Mouse (Mus musculus): ENCODE measurements at regions not wholly inside any gene's neighbourhood (a gene's known extent, or its start where the extent isn't known, plus 50 kb on each side); places are given as distances from the start of the nearest gene placed in this dataset.
"Not testable (repeated sequence)": the region's sequence is repeated elsewhere in the genome, so short reads cannot be mapped to it uniquely, and the experiment has no call there.

GRCm38 (mm10) chr1:189513358-189513757 lies 111.3 kb upstream of the Kcnk2 start:
- 63% methylated on average over 4 of the region's 4 CpGs for WGBS
- no peaks in the 10 kb centered on the region for H3K79me2 ChIP-seq (replicated peaks; ENCODE audit: control insufficient read depth, insufficient read depth, low read length)

GRCm38 (mm10) chr1:189507301-189507700 lies 105.2 kb upstream of the Kcnk2 start:
- intact Hi-C loops (cut with DNase I); H3K4me3 ChIP-seq; H3K36me3 ChIP-seq (ENCODE audit: control insufficient read depth, insufficient read depth, low read length); H3K27ac ChIP-seq; H3K4me1 ChIP-seq (ENCODE audit: control insufficient read depth, insufficient read depth, low read length); H3K79me2 ChIP-seq (replicated peaks; ENCODE audit: control insufficient read depth, insufficient read depth, low read length); DNase-seq; H3K27me3 ChIP-seq (ENCODE audit: control insufficient read depth, insufficient read depth, low read length); H3K9ac ChIP-seq (ENCODE audit: low read depth, low read length): not testable (repeated sequence)
- 88% methylated on average over 1 of the region's 1 CpGs for WGBS

More at GRCm38 (mm10) chr1:189513358-189513757, 111.3 kb upstream of the Kcnk2 start:
- no peak overlapping the region for H3K27ac ChIP-seq
- no peak overlapping the region for H3K4me3 ChIP-seq
- H3K9ac ChIP-seq (ENCODE audit: low read depth, low read length): no peak overlapping the region
- intact Hi-C loops (cut with DNase I): no loop called here
- no peaks in the 10 kb centered on the region for H3K4me1 ChIP-seq (ENCODE audit: control insufficient read depth, insufficient read depth, low read length)
- no peak for TF ChIP-seq POLR2A (IDR thresholded peaks at IDR 0.05; ENCODE audit: insufficient read depth, low read depth, low read length)
- no peak for TF ChIP-seq CTCF (IDR thresholded peaks at IDR 0.05)
- no peak for TF ChIP-seq EP300 (IDR thresholded peaks at IDR 0.05; ENCODE audit: insufficient read depth, low read depth, low read length)
- no peaks in the 10 kb centered on the region for H3K27me3 ChIP-seq (ENCODE audit: control insufficient read depth, insufficient read depth, low read length)
- H3K36me3 ChIP-seq (ENCODE audit: control insufficient read depth, insufficient read depth, low read length): no peaks in the 10 kb centered on the region
- no peak for DNase-seq

DNA sequence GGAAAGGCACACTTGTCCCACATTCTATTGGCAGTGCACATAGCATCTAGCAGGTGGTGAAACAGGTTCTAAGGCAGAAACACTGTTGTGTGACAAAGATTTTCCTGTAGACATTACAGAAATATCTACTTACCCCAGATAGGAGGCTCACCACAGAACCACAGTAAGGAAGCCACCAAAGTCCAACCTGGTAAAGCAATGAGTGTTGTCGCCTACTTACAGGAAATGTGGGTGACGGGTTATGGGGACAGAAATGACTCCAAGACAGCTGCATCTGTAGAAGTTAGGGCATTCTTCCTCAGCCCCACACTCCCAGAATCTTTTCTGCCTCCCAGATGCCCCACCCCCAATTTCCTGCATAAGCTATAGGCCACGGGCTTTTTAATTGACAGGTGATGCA lies 97.6 kb upstream of the Kcnk2 start:
- no peak overlapping the region for H3K27ac ChIP-seq
- H3K9ac ChIP-seq (ENCODE audit: low read depth, low read length): no peak overlapping the region
- no peak for DNase-seq
- no peaks in the 10 kb centered on the region for H3K79me2 ChIP-seq (replicated peaks; ENCODE audit: control insufficient read depth, insufficient read depth, low read length)
- H3K36me3 ChIP-seq (ENCODE audit: control insufficient read depth, insufficient read depth, low read length): no peaks in the 10 kb centered on the region
- TF ChIP-seq POLR2A (IDR thresholded peaks at IDR 0.05; ENCODE audit: insufficient read depth, low read depth, low read length) (no peak), CTCF (IDR thresholded peaks at IDR 0.05) (no peak), EP300 (IDR thresholded peaks at IDR 0.05; ENCODE audit: insufficient read depth, low read depth, low read length) (no peak)
- WGBS: 56% methylated on average over 3 of the region's 3 CpGs
- intact Hi-C loops (cut with DNase I): loop anchor here (10.0 kb wide), 1 partner anchor 155 kb away; no protein-coding TSS in a partner anchor
- no peaks in the 10 kb centered on the region for H3K27me3 ChIP-seq (ENCODE audit: control insufficient read depth, insufficient read depth, low read length)
- no peak overlapping the region for H3K4me3 ChIP-seq
- peaks cover 4% of the 10 kb centered on the region for H3K4me1 ChIP-seq (ENCODE audit: control insufficient read depth, insufficient read depth, low read length)

DNA sequence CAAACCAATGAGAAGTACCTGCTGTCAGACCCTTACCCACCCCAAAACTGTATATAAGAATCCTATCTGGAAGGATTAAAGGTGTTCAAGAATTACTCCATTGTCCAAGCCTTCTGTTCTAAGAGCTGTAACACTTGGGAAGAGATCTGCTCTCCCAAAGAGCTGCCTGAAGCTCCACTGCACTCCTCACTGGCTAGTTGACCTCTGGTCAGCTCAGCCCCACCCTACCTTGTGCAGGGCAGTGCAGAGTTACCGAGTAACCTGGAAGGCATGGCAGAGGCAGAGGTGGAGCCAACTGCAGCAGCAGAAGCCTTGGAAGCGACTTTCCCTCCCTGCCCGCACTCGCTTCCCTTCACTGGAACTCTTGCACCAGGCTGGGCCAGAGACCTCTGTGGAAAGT lies 97.1 kb upstream of the Kcnk2 start:
- WGBS: 80% methylated on average over 4 of the region's 4 CpGs
- H3K79me2 ChIP-seq (replicated peaks; ENCODE audit: control insufficient read depth, insufficient read depth, low read length): no peaks in the 10 kb centered on the region
- no peaks in the 10 kb centered on the region for H3K27me3 ChIP-seq (ENCODE audit: control insufficient read depth, insufficient read depth, low read length)
- H3K4me1 ChIP-seq (ENCODE audit: control insufficient read depth, insufficient read depth, low read length): peaks cover 4% of the 10 kb centered on the region
- H3K4me3 ChIP-seq: no peak overlapping the region
- H3K9ac ChIP-seq (ENCODE audit: low read depth, low read length): no peak overlapping the region
- H3K36me3 ChIP-seq (ENCODE audit: control insufficient read depth, insufficient read depth, low read length): no peaks in the 10 kb centered on the region
- DNase-seq: no peak
- intact Hi-C loops (cut with DNase I): loop anchor here (10.0 kb wide), 1 partner anchor 154 kb away; no protein-coding TSS in a partner anchor
- TF ChIP-seq EP300 (IDR thresholded peaks at IDR 0.05; ENCODE audit: insufficient read depth, low read depth, low read length): no peak
- no peak for TF ChIP-seq CTCF (IDR thresholded peaks at IDR 0.05)
- no peak for TF ChIP-seq POLR2A (IDR thresholded peaks at IDR 0.05; ENCODE audit: insufficient read depth, low read depth, low read length)
- H3K27ac ChIP-seq: no peak overlapping the region

DNA sequence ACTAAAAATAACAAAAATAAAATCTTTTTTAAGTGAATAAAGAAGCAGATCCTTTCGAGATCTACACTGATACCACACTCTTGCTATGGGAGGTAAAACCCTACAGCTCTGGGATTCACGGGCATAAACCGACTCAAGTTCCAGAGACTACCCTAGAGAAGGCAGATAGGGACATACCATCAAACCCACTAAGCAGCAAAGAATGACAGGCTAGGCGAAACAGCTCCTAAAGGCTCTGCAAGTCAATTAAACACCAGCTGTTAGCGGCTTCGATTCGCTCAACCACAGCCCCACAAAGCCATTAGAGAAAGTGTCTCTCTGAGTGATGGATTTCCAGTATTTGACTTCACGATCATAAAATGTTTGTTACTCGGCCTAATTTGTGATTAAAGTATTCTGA lies 95.0 kb upstream of the Kcnk2 start:
- Histone ChIP-seq H3K4me3 (no peak overlapping the region), H3K27ac (no peak overlapping the region), H3K4me1 (ENCODE audit: control insufficient read depth, insufficient read depth, low read length) (peaks cover 4% of the 10 kb centered on the region), H3K27me3 (ENCODE audit: control insufficient read depth, insufficient read depth, low read length) (no peaks in the 10 kb centered on the region), H3K9ac (ENCODE audit: low read depth, low read length) (no peak overlapping the region), H3K36me3 (ENCODE audit: control insufficient read depth, insufficient read depth, low read length) (no peaks in the 10 kb centered on the region), H3K79me2 (replicated peaks; ENCODE audit: control insufficient read depth, insufficient read depth, low read length) (no peaks in the 10 kb centered on the region)
- no peak for TF ChIP-seq CTCF (IDR thresholded peaks at IDR 0.05)
- TF ChIP-seq POLR2A (IDR thresholded peaks at IDR 0.05; ENCODE audit: insufficient read depth, low read depth, low read length): no peak
- TF ChIP-seq EP300 (IDR thresholded peaks at IDR 0.05; ENCODE audit: insufficient read depth, low read depth, low read length): no peak
- no peak for DNase-seq
- whole genome bisulfite sequencing: 84% methylated on average over 9 of the region's 9 CpGs
- intact Hi-C loops (cut with DNase I): loop anchor here (10.0 kb wide), 1 partner anchor 152 kb away; no protein-coding TSS in a partner anchor

GRCm38 (mm10) chr1:189495386-189496150 lies 93.5 kb upstream of the Kcnk2 start:
- Histone ChIP-seq H3K27me3 (ENCODE audit: control insufficient read depth, insufficient read depth, low read length) (no peaks in the 10 kb centered on the region; the same call in 1 of the 2 replicates), H3K9ac (ENCODE audit: low read depth, low read length) (no peak overlapping the region; the same call in 1 of the 2 replicates), H3K79me2 (replicated peaks; ENCODE audit: control insufficient read depth, insufficient read depth, low read length) (no peaks in the 10 kb centered on the region), H3K27ac (peak overlapping the region; percentile 53; the same call in 1 of the 2 replicates), H3K4me1 (ENCODE audit: control insufficient read depth, insufficient read depth, low read length) (peaks cover 4% of the 10 kb centered on the region), H3K36me3 (ENCODE audit: control insufficient read depth, insufficient read depth, low read length) (no peaks in the 10 kb centered on the region), H3K4me3 (no peak overlapping the region)
- WGBS: 46% methylated on average over 11 of the region's 11 CpGs
- peak; percentile 51 to 64 for DNase-seq
- intact Hi-C loops (cut with DNase I): loop anchor here (10.0 kb wide), 1 partner anchor 151 kb away; no protein-coding TSS in a partner anchor
- TF ChIP-seq CTCF (IDR thresholded peaks at IDR 0.05) (no peak), POLR2A (IDR thresholded peaks at IDR 0.05; ENCODE audit: insufficient read depth, low read depth, low read length) (peak; percentile 21; the same call in 1 of the 2 replicates), EP300 (IDR thresholded peaks at IDR 0.05; ENCODE audit: insufficient read depth, low read depth, low read length) (no peak)
